In the genomic region with DNA sequence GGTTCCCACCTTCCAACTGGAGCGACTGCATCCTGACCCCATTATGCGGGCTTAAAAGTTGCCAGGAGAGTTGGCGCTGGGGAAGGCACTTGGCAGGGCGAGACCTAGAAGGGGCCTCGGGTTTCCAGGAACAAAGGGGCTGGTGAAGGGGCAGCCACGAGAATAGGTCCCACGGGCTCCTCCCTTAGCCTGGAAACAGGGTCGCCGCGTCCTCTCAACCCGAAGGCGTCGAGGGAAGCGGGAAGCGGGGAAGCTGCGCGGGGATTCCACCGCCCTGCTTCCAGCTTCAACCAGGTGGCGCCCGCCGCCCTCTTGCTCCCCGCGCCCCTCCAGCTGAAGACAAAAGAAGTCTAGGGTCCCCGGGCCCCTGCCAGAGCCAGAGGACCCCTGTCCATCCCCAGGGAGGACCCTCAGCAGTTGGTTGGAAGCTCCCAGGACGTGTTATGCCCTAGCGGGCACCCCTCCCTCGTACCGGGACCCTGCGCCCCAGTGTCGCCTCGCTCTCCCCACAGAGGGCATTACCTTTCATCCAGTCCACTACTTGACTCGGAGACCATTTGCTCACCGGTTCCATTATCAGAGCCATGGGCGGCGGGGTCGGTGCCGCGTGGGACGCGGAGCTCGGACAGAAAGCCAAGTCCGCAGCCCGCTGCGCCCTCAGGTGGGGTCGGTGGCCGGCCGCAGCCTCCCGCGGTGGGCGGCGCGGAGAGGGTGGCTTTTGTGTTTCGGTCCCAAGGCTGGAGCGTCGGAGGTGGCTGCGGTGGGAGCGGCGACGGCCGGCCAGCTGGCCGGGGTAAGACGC, we compare ENCODE assay signal across 8 mouse cellular contexts. TPM values are rescaled to one million over a fixed set of nuclear protein-coding genes. Genes with fewer than 3 reads are reported as not detected.
DNase-seq lines count a peak whose midpoint lies in the region; ATAC-seq and TF ChIP-seq lines count a peak whose summit lies in the region.

No protein-coding gene starts in this region.

- 1% methylated on average over 56 of the region's 62 CpGs for WGBS in liver, adult 2 months
- WGBS in embryonic facial prominence, embryonic 15.5 days = 18% methylated on average over 59 of the region's 62 CpGs
- 16% methylated on average over 49 of the region's 62 CpGs for WGBS in intestine, embryonic 16.5 days

- H3K27me3 ChIP-seq in liver, adult 2 months (ENCODE audit: control insufficient read depth, insufficient read depth, low read length) = peaks cover 13% of the 10 kb centered on the region
- no peaks in the 10 kb centered on the region for H3K27me3 ChIP-seq in embryonic facial prominence, embryonic 15.5 days
- 0 out of 2 replicates have a peak, but pooled peaks cover 10% of the 10 kb centered on the region for H3K27me3 ChIP-seq in intestine, embryonic 16.5 days (replicated peaks; ENCODE audit: control insufficient read depth, insufficient read depth, low read length)

- peak overlapping the region; percentile 49; the same call in 1 of the 2 replicates for H3K4me3 ChIP-seq in liver, adult 2 months (ENCODE audit: insufficient read depth, low read depth, low read length)
- peak overlapping the region; percentile 59 for H3K4me3 ChIP-seq in embryonic facial prominence, embryonic 15.5 days (replicated peaks)
- H3K4me3 ChIP-seq in intestine, embryonic 16.5 days (ENCODE audit: low read length) = peak overlapping the region; percentile 57

- no peak for DNase-seq in liver, adult 2 months (ENCODE audit: extremely low read depth, low read depth, low spot score)
- DNase-seq in liver = no peak
- DNase-seq in yolk sac, embryonic 10.5 days (ENCODE audit: low spot score) = peak; percentile 6

- ATAC-seq in cerebellum, adult (ENCODE audit: insufficient number of reproducible peaks, low FRiP score, low TSS enrichment) = peak; percentile 46
- ATAC-seq in embryonic facial prominence, embryonic 15.5 days (ENCODE audit: insufficient number of reproducible peaks, low FRiP score, low TSS enrichment, low read depth) = peak; percentile 29; the same call in 1 of the 2 replicates
- ATAC-seq in intestine, embryonic 16.5 days = peak; percentile 53; the same call in 1 of the 2 replicates
- ATAC-seq in megakaryocyte progenitor cell, adult 5-6 weeks (replicated peaks; ENCODE audit: poor library complexity) = peak; percentile 53; the same call in 1 of the 2 replicates
- ATAC-seq in erythroid progenitor cell, adult 5-6 weeks (replicated peaks; ENCODE audit: low FRiP score, poor library complexity, severe bottlenecking) = no peak

- no peak overlapping the region for H3K9ac ChIP-seq in liver, adult 2 months (ENCODE audit: low read depth, low read length)
- peak overlapping the region; percentile 39 for H3K9ac ChIP-seq in embryonic facial prominence, embryonic 15.5 days
- peak overlapping the region; percentile 54 for H3K9ac ChIP-seq in intestine, embryonic 16.5 days (ENCODE audit: low read depth, low read length)

- H3K9me3 ChIP-seq in embryonic facial prominence, embryonic 15.5 days (replicated peaks) = no peaks in the 10 kb centered on the region
- no peaks in the 10 kb centered on the region for H3K9me3 ChIP-seq in intestine, embryonic 16.5 days (ENCODE audit: control insufficient read depth, low read length)

- no peak overlapping the region for H3K27ac ChIP-seq in liver, adult 2 months (replicated peaks; ENCODE audit: insufficient read depth, low read depth, low read length)
- no peak overlapping the region for H3K27ac ChIP-seq in embryonic facial prominence, embryonic 15.5 days (replicated peaks)
- no peak overlapping the region for H3K27ac ChIP-seq in intestine, embryonic 16.5 days (ENCODE audit: low read length)

- no peaks in the 10 kb centered on the region for H3K36me3 ChIP-seq in liver, adult 2 months (ENCODE audit: control insufficient read depth, insufficient read depth, low read length)
- no peaks in the 10 kb centered on the region for H3K36me3 ChIP-seq in embryonic facial prominence, embryonic 15.5 days
- no peaks in the 10 kb centered on the region for H3K36me3 ChIP-seq in intestine, embryonic 16.5 days (ENCODE audit: control insufficient read depth, insufficient read depth, low read length)

- no peaks in the 10 kb centered on the region for H3K79me2 ChIP-seq in liver, adult 2 months (ENCODE audit: control insufficient read depth, insufficient read depth, low read length)

- no peak for TF ChIP-seq CTCF in liver, adult 2 months (IDR thresholded peaks at IDR 0.05; ENCODE audit: low read depth, low read length)

- peak overlapping the region; percentile 70 for H3K4me2 ChIP-seq in embryonic facial prominence, embryonic 15.5 days (replicated peaks)
- peak overlapping the region; percentile 85 for H3K4me2 ChIP-seq in intestine, embryonic 16.5 days (ENCODE audit: low read depth, low read length)

- no peak for TF ChIP-seq POLR2A in liver, adult 2 months (IDR thresholded peaks at IDR 0.05; ENCODE audit: extremely low read depth, insufficient read depth, low read length)

- H3K4me1 ChIP-seq in liver, adult 2 months (ENCODE audit: control insufficient read depth, insufficient read depth, low read length) = no peaks in the 10 kb centered on the region; the same call in 1 of the 2 replicates
- no peaks in the 10 kb centered on the region for H3K4me1 ChIP-seq in embryonic facial prominence, embryonic 15.5 days
- H3K4me1 ChIP-seq in intestine, embryonic 16.5 days (ENCODE audit: control insufficient read depth, insufficient read depth, low read length) = no peaks in the 10 kb centered on the region

RNA-seq across cellular contexts. Expression of a gene that starts 0.6 kb away (rescaled TPM):
- total RNA-seq in liver, adult 2 months (2014; rRNA removed) = 0.07 TPM in 1 of 2 replicates, not detected in the other
- polyA plus RNA-seq in liver, adult 2 months (2012; rRNA removed) = not detected in 2 replicates
- 2.4 and 2.5 TPM in 2 replicates for polyA plus RNA-seq in embryonic facial prominence, embryonic 15.5 days (2015; fragmentation: Nextera tagmentation; extraction: Ambion mirVana)
- polyA plus RNA-seq in intestine, embryonic 16.5 days (2015; fragmentation: Nextera tagmentation; extraction: Ambion mirVana) = 0.18 and 0.24 TPM in 2 replicates
- total RNA-seq in megakaryocyte progenitor cell, adult 5-6 weeks (2015) = not detected in 2 replicates
- not detected in 2 replicates for total RNA-seq in megakaryocyte progenitor cell, adult 5-6 weeks (2017)
- total RNA-seq in erythroid progenitor cell, adult 5-6 weeks (2015; ENCODE audit: low replicate concordance) = not detected in 2 replicates
- not detected in 2 replicates for total RNA-seq in erythroid progenitor cell, adult 5-6 weeks (2017; ENCODE audit: low replicate concordance)
